Comparison of ENCODE assay signal across 12 mouse cellular contexts in genomic region chr10:122931851-122932550, GRCm38 (mm10).
DNase-seq lines count a peak whose midpoint lies in the region; ATAC-seq and TF ChIP-seq lines count a peak whose summit lies in the region.
"Had no signal": no experiment of that assay in that cellular context is flagged by ENCODE, and none has a peak within 500 bp of the region (broad histone marks: within the 10 kb centered on the region; RNA-seq: fewer than 3 reads in every experiment).

No protein-coding gene starts in this region.

- H3K36me3 ChIP-seq in embryonic facial prominence, embryonic 15.5 days: no peaks in the 10 kb centered on the region
- H3K36me3 ChIP-seq in hindbrain, postnatal 0 days (ENCODE audit: insufficient read depth, low read length): no peaks in the 10 kb centered on the region
- no peaks in the 10 kb centered on the region; the same call in 1 of the 2 replicates for H3K36me3 ChIP-seq in neural tube, embryonic 14.5 days (ENCODE audit: control insufficient read depth, insufficient read depth, low read length)
- H3K36me3 ChIP-seq: liver, embryonic 12.5 days had no signal

- no peak for TF ChIP-seq POLR2A in cerebellum, adult 2 months (IDR thresholded peaks at IDR 0.05; ENCODE audit: borderline replicate concordance, insufficient read depth, low read length)

- TF ChIP-seq CTCF in layer of hippocampus, adult 2 months (conservative IDR thresholded peaks at IDR 0.05): no peak
- no peak for TF ChIP-seq CTCF in hindbrain, postnatal 0 days (IDR thresholded peaks at IDR 0.05; ENCODE audit: low read depth)
- TF ChIP-seq CTCF in cerebellum, adult 2 months (IDR thresholded peaks at IDR 0.05; ENCODE audit: borderline replicate concordance, insufficient read depth, low read depth, low read length): no peak

- no peak overlapping the region for H3K4me3 ChIP-seq in layer of hippocampus, adult 2 months
- H3K4me3 ChIP-seq in embryonic facial prominence, embryonic 15.5 days (replicated peaks): no peak overlapping the region
- H3K4me3 ChIP-seq in hindbrain, postnatal 0 days (ENCODE audit: low read length): no peak overlapping the region
- no peak overlapping the region for H3K4me3 ChIP-seq in neural tube, embryonic 14.5 days (ENCODE audit: low read depth, low read length)
- H3K4me3 ChIP-seq in cerebellum, adult 2 months (replicated peaks; ENCODE audit: insufficient read depth, low read depth, low read length): no peak overlapping the region
- H3K4me3 ChIP-seq: liver, embryonic 12.5 days had no signal

- DNase-seq in layer of hippocampus, adult 2 months (ENCODE audit: low spot score in 2 of 2): no peak
- no peak for DNase-seq in layer of hippocampus, postnatal 10 days (ENCODE audit: low spot score in 2 of 2)
- peak; percentile 61 for DNase-seq in hindbrain, postnatal 0 days (ENCODE audit: low spot score)
- DNase-seq in cerebellum, adult 2 months: no peak
- DNase-seq in left cerebral cortex, adult 11 months (ENCODE audit: low spot score): no peak
- DNase-seq in adrenal gland, adult 18-20 months (ENCODE audit: low spot score in 2 of 2): no peak

- no peaks in the 10 kb centered on the region for H3K27me3 ChIP-seq in embryonic facial prominence, embryonic 15.5 days
- no peaks in the 10 kb centered on the region for H3K27me3 ChIP-seq in hindbrain, postnatal 0 days (ENCODE audit: insufficient read depth, low read length)
- no peaks in the 10 kb centered on the region for H3K27me3 ChIP-seq in neural tube, embryonic 14.5 days (ENCODE audit: control insufficient read depth, insufficient read depth, low read length)
- H3K27me3 ChIP-seq in cerebellum, adult 2 months (ENCODE audit: control insufficient read depth, insufficient read depth, low read length): no peaks in the 10 kb centered on the region
- H3K27me3 ChIP-seq: CH12.LX; megakaryocyte, embryonic 14.5 days had no signal

- no peak overlapping the region for H3K9ac ChIP-seq in embryonic facial prominence, embryonic 15.5 days
- H3K9ac ChIP-seq in hindbrain, postnatal 0 days (replicated peaks; ENCODE audit: low read length): 0 out of 2 replicates have a peak overlapping the region, but pooled peaks have one; percentile 9
- H3K9ac ChIP-seq in neural tube, embryonic 14.5 days (replicated peaks; ENCODE audit: low read depth, low read length): no peak overlapping the region
- H3K9ac ChIP-seq: liver, embryonic 12.5 days had no signal

- peak overlapping the region; percentile 75 for H3K27ac ChIP-seq in layer of hippocampus, adult 2 months
- peak overlapping the region; percentile 71; the same call in 1 of the 2 replicates for H3K27ac ChIP-seq in embryonic facial prominence, embryonic 15.5 days (replicated peaks)
- peak overlapping the region; percentile 76 for H3K27ac ChIP-seq in hindbrain, postnatal 0 days
- peak overlapping the region; percentile 69 for H3K27ac ChIP-seq in neural tube, embryonic 14.5 days (ENCODE audit: low read depth, low read length)
- no peak overlapping the region for H3K27ac ChIP-seq in cerebellum, adult 2 months (ENCODE audit: insufficient read depth, low read length)
- H3K27ac ChIP-seq: liver, embryonic 12.5 days had no signal

- ATAC-seq in embryonic facial prominence, embryonic 15.5 days (ENCODE audit: insufficient number of reproducible peaks, low FRiP score, low TSS enrichment, low read depth): no peak
- ATAC-seq in hindbrain, postnatal 0 days: peak; percentile 85
- ATAC-seq in neural tube, embryonic 14.5 days (ENCODE audit: low read depth): peak; percentile 89
- ATAC-seq: activated CD4-positive, CD25-positive, alpha-beta regulatory T cell, adult 4 months; liver, embryonic 12.5 days had no signal

- peaks cover 43% of the 10 kb centered on the region for H3K4me1 ChIP-seq in embryonic facial prominence, embryonic 15.5 days
- peaks cover 19% of the 10 kb centered on the region for H3K4me1 ChIP-seq in hindbrain, postnatal 0 days (ENCODE audit: insufficient read depth, low read length)
- peaks cover 30% of the 10 kb centered on the region for H3K4me1 ChIP-seq in neural tube, embryonic 14.5 days (ENCODE audit: control insufficient read depth, insufficient read depth, low read length)
- peaks cover 13% of the 10 kb centered on the region for H3K4me1 ChIP-seq in cerebellum, adult 2 months (ENCODE audit: control insufficient read depth, insufficient read depth, low read length)

- H3K9me3 ChIP-seq in embryonic facial prominence, embryonic 15.5 days (replicated peaks): no peaks in the 10 kb centered on the region
- H3K9me3 ChIP-seq in hindbrain, postnatal 0 days (ENCODE audit: low read length): no peaks in the 10 kb centered on the region
- H3K9me3 ChIP-seq in neural tube, embryonic 14.5 days (ENCODE audit: control insufficient read depth, low read length): no peaks in the 10 kb centered on the region
- H3K9me3 ChIP-seq: liver, embryonic 12.5 days; megakaryocyte, embryonic 14.5 days had no signal

- WGBS in embryonic facial prominence, embryonic 15.5 days: 68% methylated on average over 10 of the region's 10 CpGs
- WGBS in hindbrain, postnatal 0 days: 32% methylated on average over 10 of the region's 10 CpGs
- 20% methylated on average over 10 of the region's 10 CpGs for WGBS in neural tube, embryonic 14.5 days
- 87% methylated on average over 10 of the region's 10 CpGs for WGBS in cerebellum, adult 2 months

- no peak overlapping the region for H3K4me2 ChIP-seq in embryonic facial prominence, embryonic 15.5 days (replicated peaks)
- no peak overlapping the region for H3K4me2 ChIP-seq in hindbrain, postnatal 0 days (ENCODE audit: low read depth, low read length)
- no peak overlapping the region for H3K4me2 ChIP-seq in neural tube, embryonic 14.5 days (ENCODE audit: low read depth, low read length)
